Mouse (Mus musculus) megakaryocyte, adult 5-6 weeks (primary cell): Measurements from ENCODE around the gene Qpctl. TPM values are rescaled to one million over a fixed set of nuclear protein-coding genes. Genes with fewer than 3 reads are reported as not detected.
"Not testable (repeated sequence)": the region's sequence is repeated elsewhere in the genome, so short reads cannot be mapped to it uniquely, and the experiment has no call there.

ENCODE experiments used
- ATAC-seq: 2 replicates; pipeline ENCODE4 v1.8.0; 2016; ENCODE audit warnings: mild to moderate bottlenecking, inconsistent platforms; ENCODE audit not compliant: poor library complexity, severe bottlenecking
- total RNA-seq, 2 experiments: library from RNA; stranded (forward) in 1 of 2; stranded (reverse) in 1 of 2; fragments of 153-499, 151-499 nt in 1 of 2; fragments of 221-1000, 200-1000 nt in 1 of 2; gene quantifications; 2 replicates each; pipeline versions ENCODE4 v1.2.3 to v1.2.4; 2015 to 2017

The Qpctl gene
- total RNA-seq, 2 experiments from 2014 or later = 3.5 to 7.9 TPM

DNA sequence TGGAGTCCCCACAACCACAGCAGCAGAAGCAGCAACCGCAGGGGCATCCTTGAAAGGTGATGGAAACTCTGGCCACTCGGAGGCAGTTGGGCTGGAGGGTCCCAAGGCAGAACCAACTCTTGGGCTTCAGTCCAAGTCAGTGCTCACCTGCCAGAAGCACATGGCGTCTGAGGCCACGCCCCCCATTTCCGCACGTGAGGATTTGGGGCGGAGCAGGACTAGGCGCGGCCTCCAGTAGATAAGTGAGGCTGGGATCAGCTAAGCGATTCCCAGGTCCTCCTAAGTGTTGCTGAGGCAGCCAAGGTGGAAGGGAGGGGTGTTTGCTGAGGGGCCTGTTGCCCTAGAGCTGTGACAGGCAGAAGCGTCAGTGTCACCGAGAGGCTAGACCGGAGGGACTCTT is 15.9 kb upstream of the Qpctl start:
- peak; percentile 26; the same call in 1 of the 2 replicates for ATAC-seq

DNA sequence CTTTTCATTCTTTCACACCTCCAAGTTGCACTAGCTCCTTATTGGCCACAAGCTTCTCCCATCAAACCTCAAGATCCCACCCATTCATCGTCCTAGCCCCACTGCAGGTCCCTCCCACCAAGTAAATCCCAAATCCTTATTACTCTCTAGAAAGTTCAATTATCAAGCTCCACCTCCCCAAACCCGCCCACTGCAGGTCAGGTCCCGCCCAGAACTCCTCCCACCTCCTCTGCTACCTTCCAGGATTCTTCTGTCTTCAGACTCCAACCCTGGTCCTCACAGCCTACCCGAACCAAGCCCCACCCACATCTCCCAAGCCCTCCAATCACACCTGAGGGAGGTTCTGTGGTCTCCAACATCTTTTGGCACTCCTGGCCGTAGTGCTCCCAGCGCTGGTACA is 15.1 kb upstream of the Qpctl start:
- ATAC-seq = no peak

DNA sequence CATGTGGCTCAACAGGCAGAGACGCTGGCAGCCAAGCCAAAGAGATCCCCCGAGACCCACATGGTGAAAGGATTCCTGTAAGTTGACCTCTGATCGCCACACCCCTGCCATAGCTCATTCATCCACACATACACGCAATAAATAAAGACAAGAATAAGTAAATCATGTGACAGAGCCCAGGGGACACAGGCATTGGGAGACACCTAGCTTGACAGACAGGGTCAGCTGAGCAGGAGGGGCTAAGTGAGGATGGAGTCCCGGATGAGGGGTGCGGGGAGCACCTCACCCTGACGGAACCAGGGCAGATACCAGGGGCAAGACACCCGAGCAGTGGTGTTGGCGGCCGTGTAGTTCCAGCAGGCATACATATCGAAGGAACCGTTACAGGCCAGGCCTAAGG is 14.7 kb upstream of the Qpctl start:
- ATAC-seq = no peak

DNA sequence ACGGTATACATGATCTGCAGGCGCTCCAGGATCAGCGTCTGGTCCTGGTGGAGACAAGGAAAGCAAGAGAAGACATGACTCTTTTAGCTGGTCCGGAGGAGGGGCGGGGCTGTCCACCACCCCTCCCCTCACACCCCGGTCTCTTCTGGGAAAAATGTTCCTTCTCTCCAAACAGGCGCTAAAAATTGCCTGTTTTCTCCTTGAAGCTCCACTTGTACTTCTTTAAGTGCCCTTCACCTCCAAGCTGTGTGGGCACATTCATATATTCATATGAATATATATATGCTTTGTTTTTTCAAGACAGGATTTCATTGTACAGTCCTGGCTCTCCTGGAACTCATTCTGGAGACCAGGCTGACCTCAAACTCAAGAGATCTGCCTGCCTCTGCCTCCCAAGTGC is 13.8 kb upstream of the Qpctl start:
- no peak for ATAC-seq

DNA sequence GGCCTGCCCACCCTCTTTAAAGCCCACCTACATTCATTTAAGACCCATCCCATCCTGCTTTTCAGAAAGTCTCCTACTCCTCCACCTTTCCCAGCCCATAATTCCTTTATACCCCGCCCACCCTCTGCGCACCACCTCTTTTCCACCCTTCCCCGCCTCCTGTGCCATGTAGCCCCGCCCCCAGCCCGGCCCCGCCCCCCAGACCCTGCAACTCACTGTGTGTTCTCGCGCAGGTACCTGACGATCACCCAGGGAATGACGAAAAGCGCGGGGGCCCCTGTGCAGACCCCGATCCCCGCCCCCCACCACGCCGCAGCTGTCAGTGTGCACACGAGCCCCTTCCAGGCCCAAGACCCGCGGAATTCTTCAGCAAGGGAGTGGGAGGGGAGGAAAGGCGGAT is 11.0 kb upstream of the Qpctl start:
- no peak for ATAC-seq

DNA sequence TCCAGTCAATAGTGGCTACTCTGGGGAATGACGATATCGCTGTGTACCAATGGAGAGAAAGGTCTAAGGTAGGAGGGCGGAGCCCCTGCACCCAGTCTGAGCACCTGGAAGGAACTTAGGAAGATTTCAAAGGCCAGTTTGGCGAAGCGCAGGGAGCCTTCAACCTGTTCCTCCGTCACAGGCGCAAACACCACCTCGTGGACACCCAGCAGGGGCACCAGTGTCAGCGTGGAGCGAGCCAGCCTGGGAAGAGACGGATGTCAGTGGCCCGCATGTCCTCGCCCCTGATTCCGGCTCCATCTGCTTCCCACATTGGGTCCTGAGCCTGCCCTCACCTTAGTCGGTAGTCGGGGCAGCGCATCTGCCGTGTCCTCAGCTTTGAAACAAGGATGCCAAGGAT is 10.3 kb upstream of the Qpctl start:
- ATAC-seq = no peak

DNA sequence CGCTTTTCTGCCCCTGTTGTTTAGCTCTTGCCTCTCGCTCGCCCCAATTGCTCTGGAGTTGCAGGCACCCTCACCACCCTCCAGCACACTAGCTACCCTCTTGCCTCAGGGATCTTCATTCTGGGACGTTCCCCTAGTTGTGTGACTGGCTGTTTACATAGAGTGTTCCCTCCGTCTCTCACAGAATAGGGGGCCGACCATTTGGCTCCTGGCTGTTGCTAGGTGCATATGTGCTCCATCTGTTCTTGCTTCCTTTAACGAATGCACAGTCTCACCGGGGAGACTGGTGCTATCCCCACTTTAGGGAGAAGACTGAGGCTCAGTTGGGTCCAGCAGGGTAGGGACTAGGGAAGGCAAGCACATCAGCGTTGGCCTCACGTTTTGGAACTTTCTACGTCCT is 9.5 kb upstream of the Qpctl start:
- ATAC-seq = no peak

DNA sequence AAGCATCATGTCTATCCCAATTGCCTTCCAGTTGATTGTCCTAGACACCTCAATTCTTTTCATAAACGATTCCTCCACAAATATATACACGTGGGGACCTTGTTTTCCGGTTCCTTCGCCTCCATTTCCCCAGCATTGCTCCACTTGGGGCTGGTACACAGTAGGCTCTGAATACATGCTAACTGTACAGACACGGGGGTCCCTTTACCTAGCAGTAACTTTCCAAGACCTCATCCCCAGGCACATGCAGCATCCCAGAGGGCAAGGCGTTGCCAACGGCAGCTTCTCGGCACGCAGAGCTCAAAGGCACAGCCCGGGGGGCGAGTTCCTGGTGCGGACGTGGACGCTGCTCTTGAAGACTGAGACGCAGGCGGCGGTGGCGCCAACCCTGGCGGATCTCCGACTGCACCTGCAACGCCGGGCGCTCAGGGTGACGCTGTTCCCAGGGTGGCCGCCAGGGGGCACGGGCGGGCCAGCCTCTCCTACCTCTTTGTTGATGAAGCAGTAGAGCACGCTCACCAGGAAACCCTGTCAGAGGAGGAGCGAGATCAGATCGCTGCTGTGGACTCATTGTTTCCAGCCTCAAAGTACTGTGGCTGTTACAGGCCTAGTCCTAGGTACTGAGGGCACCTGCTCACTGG is 8.2 kb upstream of the Qpctl start:
- peak; percentile 99 for ATAC-seq

DNA sequence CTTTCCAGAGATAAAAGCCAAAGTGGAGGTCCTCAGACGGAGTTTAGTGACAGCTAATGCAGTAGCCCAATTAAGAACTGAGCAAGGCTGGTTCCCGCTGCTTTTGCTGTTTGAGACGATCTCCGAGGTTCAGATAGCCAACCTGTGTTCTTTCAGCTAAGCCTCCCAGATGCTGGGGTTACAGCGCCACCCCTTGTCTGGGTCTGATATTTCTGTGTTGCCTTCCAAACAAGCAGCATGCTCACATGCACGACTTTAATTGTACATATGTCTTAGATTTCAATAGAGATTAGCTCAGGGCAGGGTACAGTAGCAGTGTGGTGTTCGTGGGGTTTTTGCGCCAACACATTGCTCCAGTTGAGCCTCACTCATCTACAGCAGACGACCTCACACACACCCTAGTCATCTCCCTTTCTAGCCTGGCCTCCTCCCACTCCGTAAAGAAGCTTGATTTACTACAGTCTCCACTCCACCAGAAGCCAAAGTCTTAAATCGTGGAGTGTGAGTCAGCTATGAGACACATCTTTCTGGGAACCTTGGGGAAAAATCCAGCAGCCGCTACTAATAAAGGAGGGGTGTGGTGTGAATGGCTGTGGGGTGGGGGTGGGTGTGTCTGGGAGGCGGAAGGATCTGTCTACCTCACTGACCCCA is 6.9 kb upstream of the Qpctl start:
- ATAC-seq = no peak

DNA sequence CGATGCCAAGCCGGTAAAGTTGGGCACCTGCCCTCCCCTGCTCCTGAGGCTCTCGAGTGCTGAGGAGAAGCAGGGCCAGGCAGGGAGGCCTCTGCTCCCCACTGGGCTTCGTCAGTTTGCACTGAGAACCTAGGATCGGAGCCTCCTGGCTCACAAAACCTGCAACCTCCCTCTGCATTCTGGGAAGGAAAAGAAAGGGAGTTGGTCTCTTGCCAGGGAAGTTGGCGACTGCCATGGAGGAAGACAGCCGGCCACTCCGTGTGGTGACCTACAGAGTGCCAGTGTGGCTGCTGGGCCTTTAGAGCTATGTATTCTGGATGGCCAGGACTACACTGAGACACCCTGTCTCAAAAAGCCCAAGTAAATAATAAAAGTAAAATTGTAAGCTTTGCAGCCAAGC is 5.7 kb upstream of the Qpctl start:
- no peak for ATAC-seq

DNA sequence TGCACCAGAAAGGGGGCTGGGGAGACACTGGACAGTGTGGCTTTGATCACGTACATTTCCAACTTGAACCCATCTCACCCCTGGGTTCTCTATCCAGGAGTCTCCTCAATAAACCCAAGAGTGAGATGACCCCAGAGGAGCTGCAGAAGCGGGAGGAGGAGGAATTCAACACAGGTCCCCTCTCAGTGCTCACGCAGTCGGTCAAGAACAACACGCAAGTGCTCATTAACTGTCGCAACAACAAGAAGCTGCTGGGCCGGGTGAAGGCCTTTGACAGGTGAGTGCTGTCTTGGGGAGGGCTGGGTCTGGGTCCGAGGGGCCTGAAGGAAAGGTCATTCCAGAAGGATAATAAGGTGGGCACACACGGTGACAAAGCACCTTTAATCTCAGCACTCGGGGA is 2.0 kb upstream of the Qpctl start:
- ATAC-seq = not testable (repeated sequence)

DNA sequence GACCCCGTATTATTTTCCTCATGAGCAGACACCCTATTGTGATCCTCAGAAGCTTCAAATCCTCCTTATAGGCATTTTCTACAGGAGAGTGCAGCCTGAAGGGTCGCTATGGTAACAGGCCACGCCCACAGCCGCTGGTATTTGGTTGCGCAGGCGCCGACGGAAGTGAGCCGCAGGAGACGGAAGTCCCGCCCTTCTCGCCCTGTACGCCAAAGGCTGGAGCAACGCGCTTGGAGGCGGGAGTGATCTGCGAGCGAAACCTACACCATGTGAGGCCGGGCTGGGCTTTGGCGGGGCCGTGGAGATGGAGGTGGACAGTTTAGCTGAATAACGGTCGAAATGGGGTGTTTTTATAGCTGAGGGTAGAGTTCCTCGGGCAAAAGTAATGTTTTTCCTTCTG is 535 bp upstream of the Qpctl start, which contains the start of gene Snrpd2:
Gene Snrpd2, plus strand, starts transcription at position 97 of the 400 bp plus-strand sequence.
- ATAC-seq = peak; percentile 86

DNA sequence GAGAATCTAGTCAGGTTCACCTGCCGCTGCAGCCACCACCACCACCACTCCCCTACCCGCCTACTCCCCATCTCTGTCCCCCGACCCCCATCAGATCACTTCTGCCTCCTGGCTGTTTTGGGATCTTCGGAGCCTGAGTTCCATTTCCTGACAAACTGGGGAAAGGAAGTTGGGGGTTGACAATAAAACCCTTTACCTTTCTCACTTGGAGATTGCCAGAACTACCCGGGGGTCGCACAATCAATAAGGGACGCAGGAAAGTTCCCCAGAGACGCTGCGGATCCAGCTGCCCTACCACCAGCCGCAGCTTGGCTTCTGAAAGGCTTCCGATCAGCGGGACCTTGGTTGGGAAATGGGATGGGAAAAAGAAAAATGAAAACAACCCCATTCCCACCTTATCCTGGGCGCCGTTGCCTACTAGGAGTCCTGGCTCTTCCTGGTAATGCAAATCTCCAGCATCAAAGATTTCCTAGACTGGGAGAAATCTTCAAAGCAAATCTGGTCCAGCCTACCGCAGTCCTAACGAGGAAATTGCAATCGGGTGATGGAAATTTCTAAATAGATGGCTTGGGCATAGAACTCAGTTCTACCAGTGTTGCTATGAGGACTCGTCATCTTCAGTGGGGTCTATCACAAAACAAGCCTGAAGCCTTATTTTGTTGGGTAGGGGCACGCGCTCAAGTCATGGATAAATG is 764 bp downstream of the Qpctl start:
- ATAC-seq = no peak

DNA sequence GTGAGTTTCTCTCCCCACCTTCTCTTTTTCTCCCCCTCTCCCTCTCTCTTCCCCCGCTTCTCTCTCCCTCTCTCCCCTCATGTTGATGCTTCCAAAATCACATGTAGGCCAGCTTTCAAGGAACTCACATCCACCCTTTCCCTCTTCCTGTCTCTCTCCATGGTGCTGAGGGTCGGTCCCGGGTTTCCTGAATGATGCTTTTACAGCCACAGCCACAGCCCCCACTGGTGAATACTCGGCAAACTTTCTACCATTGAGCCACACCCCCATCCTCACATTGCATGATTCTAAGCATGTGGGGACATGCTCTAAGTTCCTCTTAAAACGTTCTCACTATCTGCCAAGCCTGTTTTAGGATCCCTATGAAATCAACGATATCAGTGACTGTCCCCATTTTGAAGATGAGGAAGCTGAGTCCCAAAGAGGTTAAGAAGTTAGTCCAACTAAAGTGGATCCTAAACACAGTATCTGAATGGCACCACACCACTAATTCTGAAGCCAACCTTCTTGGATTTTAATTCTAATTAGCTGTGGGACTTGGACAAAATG is 1.5 kb downstream of the Qpctl start:
- ATAC-seq = no peak

DNA sequence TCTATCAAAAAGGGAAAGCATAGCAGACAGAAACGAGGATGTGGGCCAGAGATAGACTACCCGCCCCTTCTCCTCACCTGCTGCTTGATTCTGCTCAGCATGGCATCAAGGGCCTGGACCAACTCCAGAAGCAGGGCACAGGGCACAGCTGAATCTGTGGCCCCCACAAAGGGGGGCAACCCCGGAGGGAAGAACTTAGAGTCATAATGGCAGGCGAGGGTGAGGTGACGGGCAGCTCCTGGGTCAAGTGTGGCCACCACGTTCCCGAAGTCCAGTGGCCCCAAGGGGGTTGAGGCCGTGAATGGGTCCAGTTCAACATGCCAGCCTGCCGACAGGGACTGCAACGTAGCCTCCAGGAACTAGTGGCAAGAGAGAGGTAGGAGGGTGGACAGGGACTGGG is 2.3 kb downstream of the Qpctl start:
- ATAC-seq = no peak

DNA sequence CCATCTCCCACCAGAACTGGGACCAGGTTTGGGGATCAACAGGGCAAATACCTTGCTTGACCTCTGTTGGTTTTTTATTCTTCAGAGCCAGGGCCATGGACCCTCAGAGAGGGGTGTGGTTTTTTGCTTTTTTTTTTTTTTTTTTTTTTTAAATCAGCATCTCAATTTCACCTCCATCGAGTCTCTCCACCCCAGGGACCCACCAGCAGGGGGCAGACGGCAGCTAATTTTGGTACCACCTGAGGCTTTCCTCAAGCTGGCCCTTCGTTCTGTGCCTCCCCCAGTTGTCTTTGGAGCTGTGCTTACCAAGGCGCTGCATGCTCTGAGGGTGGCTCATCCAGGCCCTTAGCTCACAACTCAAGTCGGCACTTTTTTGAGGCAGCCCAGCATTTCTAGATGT is 11.7 kb downstream of the Qpctl start:
- no peak for ATAC-seq

DNA sequence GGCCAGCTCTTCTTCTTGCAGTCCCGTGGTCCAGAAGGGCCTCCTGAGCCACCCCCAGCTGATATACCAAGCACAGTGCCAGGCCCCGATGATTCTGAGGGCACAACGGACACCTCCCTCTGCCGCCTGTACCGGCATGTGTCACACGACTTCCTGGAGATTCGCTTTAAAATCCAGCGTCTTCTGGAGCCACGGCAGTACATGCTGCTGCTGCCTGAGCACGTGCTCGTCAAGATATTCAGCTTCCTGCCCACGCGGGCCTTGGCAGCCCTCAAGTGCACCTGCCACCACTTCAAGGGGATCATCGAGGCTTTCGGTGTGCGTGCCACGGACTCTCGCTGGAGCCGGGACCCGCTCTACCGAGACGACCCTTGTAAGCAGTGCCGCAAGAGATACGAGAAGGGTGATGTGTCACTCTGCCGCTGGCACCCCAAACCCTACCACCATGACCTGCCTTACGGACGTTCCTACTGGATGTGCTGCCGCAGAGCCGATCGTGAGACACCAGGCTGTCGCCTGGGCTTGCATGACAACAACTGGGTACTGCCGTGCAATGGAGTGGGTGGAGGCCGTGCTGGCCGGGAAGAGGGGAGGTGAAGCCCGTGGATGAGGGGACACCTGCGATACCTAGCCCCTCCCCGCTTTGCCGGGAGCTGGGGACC is 12.3 kb downstream of the Qpctl start:
- no peak for ATAC-seq

DNA sequence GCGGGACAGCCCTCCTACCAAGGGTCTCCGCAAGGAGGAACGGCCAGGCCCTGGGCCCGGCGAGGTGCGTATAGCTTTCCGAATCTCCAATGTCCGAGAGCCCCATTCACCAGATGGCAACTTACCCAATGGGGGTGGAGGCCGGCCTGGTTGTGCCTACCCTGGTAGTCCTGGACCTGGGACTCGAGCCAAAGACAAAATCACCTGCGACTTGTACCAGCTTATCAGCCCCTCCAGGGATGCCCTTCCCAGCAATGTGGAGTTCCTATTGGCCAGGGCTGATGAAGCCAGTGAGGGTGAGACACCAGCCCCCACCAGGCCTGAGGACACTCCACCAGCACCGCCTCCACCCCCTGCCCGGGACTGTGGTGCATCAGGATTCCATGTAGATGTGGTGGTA is 12.9 kb downstream of the Qpctl start:
- ATAC-seq = no peak

DNA sequence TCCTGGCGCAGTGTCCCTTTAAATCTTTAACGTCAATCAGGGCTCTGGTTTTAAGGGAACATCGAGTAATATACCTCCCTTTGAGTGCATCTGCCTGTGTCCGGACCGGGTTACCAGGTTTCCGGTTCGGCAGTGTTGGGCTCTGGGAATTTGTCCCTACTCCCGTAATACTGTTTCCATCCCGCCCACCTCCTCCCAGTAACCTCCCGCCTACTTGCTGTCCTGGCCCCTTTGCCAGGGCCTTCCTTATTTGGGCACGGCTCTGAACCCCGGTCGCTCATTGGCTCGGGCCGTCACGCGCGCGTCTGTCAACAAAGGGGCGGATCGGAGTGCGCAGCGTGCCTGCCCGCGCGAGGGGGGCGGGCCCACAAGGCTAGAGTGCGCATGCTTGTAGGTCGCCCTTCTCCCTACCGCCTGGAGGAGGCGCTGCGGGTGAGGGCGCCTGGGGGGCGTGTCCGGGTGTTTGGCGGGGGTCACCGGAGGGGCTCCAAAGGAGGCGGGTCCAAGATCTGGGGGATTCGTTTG is 17.7 kb downstream of the Qpctl start:
- peak; percentile 100 for ATAC-seq

DNA sequence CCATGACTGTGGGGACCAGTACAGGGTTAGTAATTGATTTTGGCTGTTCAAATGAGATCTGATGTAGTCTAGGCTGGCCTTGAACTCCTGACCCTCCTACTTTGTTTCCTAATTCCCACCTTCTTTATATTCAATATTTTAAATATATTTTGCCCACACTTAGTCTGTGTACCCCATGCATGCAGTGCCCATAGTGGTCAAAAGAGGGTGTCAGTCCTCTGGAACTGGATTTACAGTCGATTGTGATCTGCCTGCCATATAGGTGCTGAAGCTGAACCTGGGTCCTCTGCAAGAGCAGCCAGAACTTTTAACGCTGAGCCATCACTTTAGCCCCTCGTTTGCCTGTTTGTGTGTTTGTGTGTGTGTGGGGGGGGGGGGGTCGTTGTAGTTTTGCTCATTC is 18.4 kb downstream of the Qpctl start:
- ATAC-seq = no peak

DNA sequence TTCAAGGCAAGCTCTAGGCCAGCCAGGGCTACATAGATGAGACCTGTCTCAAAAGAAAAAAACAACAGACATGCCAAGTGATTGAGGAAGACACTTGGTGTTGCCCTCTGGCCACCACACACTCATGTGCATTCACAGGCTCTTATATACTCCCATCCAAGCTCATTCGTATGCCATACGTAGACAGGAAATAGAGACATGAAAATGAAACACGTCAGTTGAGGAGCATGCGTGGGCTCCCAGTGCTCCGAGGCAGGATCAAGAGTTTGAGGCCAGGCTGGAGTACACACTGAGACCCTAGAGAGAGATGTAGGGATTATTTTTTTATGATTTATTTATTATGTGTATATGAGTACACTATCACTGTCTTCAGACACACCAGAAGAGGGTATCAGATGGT is 19.7 kb downstream of the Qpctl start:
- ATAC-seq = no peak
